Mouse (Mus musculus) kidney, postnatal 4 days (tissue): ENCODE measurements around the gene Myl4.

Experiments used
- DNase-seq, 2 experiments: peaks; one replicate each; pipeline ENCODE4 v3.0.0; 2021; ENCODE audit warnings: mixed read lengths in 2 of 2

The Myl4 gene

GRCm38 (mm10) chr11:104607491-104608245, 57.2 kb downstream of the Myl4 start, which contains the start of gene Itgb3:
Itgb3 (plus strand) TSS chr11:104608000.
- peak; percentile 83 to 88 for DNase-seq

- DNase-seq, result no peak
Observed at GRCm38 (mm10) chr11:104608249-104608920, 57.9 kb downstream of the Myl4 start.

- DNase-seq, result no peak
Observed at GRCm38 (mm10) chr11:104609033-104609684, 58.7 kb downstream of the Myl4 start.

- no peak for DNase-seq
Observed at GRCm38 (mm10) chr11:104609733-104610132, 59.3 kb downstream of the Myl4 start.

GRCm38 (mm10) chr11:104611579-104612151, 61.2 kb downstream of the Myl4 start:
- DNase-seq, result peak; percentile 42 to 54

GRCm38 (mm10) chr11:104613551-104613950, 63.1 kb downstream of the Myl4 start:
- no peak for DNase-seq

- no peak for DNase-seq
Observed at GRCm38 (mm10) chr11:104614130-104614529, 63.7 kb downstream of the Myl4 start.

GRCm38 (mm10) chr11:104616182-104616581, 65.7 kb downstream of the Myl4 start:
- DNase-seq, result no peak

- DNase-seq, result no peak
Observed at GRCm38 (mm10) chr11:104618638-104619076, 68.2 kb downstream of the Myl4 start.

GRCm38 (mm10) chr11:104619084-104620022, 68.9 kb downstream of the Myl4 start:
- DNase-seq, result no peak

GRCm38 (mm10) chr11:104622040-104622962, 71.8 kb downstream of the Myl4 start:
- DNase-seq, result no peak

GRCm38 (mm10) chr11:104624791-104625391, 74.4 kb downstream of the Myl4 start:
- DNase-seq, result peak; percentile 56 to 74

GRCm38 (mm10) chr11:104625453-104626402, 75.3 kb downstream of the Myl4 start:
- DNase-seq, result peak; percentile 61 to 70

GRCm38 (mm10) chr11:104626635-104627034, 76.2 kb downstream of the Myl4 start:
- no peak for DNase-seq

GRCm38 (mm10) chr11:104627616-104628301, 77.3 kb downstream of the Myl4 start:
- peak; percentile 27 to 55 for DNase-seq

GRCm38 (mm10) chr11:104628566-104628965, 78.1 kb downstream of the Myl4 start:
- no peak for DNase-seq

- no peak for DNase-seq
Observed at GRCm38 (mm10) chr11:104630185-104630835, 79.8 kb downstream of the Myl4 start.

GRCm38 (mm10) chr11:104631306-104631705, 80.8 kb downstream of the Myl4 start:
- DNase-seq, result peak; percentile 25 to 51
